Mouse (Mus musculus): Measurements from ENCODE around the gene Slpi.
A peak's percentile ranks its signal among the peaks of the same experiment; 100 is the strongest.

Slpi gene

GRCm38 (mm10) chr2:164419489-164419888 lies 30.6 kb upstream of the Slpi start:
- no peak for DNase-seq

GRCm38 (mm10) chr2:164418308-164418875 lies 29.5 kb upstream of the Slpi start:
- DNase-seq, result no peak

GRCm38 (mm10) chr2:164417198-164417597 lies 28.3 kb upstream of the Slpi start:
- DNase-seq, result peak; percentile 22

GRCm38 (mm10) chr2:164414581-164414980 lies 25.7 kb upstream of the Slpi start:
- no peak for DNase-seq

GRCm38 (mm10) chr2:164414167-164414566 lies 25.3 kb upstream of the Slpi start:
- DNase-seq, result no peak

- DNase-seq, result peak; percentile 41
These were observed 18.8 kb upstream of the Slpi start for GRCm38 (mm10) chr2:164407708-164408107.

GRCm38 (mm10) chr2:164405519-164405918 lies 16.6 kb upstream of the Slpi start:
- DNase-seq, result no peak

GRCm38 (mm10) chr2:164405060-164405459 lies 16.2 kb upstream of the Slpi start, which contains the start of gene Matn4:
Matn4 (minus strand) TSS chr2:164405160.
- DNase-seq, result no peak

- no peak for DNase-seq
These were observed 15.4 kb upstream of the Slpi start for GRCm38 (mm10) chr2:164404082-164404990.

- DNase-seq, result no peak
These were observed 14.6 kb upstream of the Slpi start for GRCm38 (mm10) chr2:164403396-164404081.

- peak; percentile 59 for DNase-seq
These were observed 14.0 kb upstream of the Slpi start, which contains the start of gene Rbpjl for GRCm38 (mm10) chr2:164402906-164403305. Rbpjl (plus strand) TSS chr2:164403141.

GRCm38 (mm10) chr2:164396911-164397310 lies 8.0 kb upstream of the Slpi start:
- no peak for DNase-seq

GRCm38 (mm10) chr2:164396076-164396475 lies 7.2 kb upstream of the Slpi start:
- no peak for DNase-seq

- DNase-seq, result no peak
These were observed 4.2 kb upstream of the Slpi start for GRCm38 (mm10) chr2:164393126-164393525.

- DNase-seq, result peak; percentile 78
These were observed 604 bp upstream of the Slpi start for GRCm38 (mm10) chr2:164389499-164389898.

- DNase-seq, result peak; percentile 21
These were observed 1.9 kb downstream of the Slpi start for GRCm38 (mm10) chr2:164386953-164387352.

- DNase-seq, result no peak
These were observed 2.8 kb downstream of the Slpi start for GRCm38 (mm10) chr2:164385927-164386763.

GRCm38 (mm10) chr2:164383656-164384399 lies 5.1 kb downstream of the Slpi start:
- DNase-seq, result no peak

- no peak for DNase-seq
These were observed 5.9 kb downstream of the Slpi start for GRCm38 (mm10) chr2:164382971-164383370.

GRCm38 (mm10) chr2:164381726-164382125 lies 7.2 kb downstream of the Slpi start:
- DNase-seq, result peak; percentile 20

- DNase-seq, result no peak
These were observed 11.1 kb downstream of the Slpi start for GRCm38 (mm10) chr2:164377478-164378426.
